Mouse (Mus musculus): ENCODE results near the gene Ikbke.

The Ikbke gene

DNA sequence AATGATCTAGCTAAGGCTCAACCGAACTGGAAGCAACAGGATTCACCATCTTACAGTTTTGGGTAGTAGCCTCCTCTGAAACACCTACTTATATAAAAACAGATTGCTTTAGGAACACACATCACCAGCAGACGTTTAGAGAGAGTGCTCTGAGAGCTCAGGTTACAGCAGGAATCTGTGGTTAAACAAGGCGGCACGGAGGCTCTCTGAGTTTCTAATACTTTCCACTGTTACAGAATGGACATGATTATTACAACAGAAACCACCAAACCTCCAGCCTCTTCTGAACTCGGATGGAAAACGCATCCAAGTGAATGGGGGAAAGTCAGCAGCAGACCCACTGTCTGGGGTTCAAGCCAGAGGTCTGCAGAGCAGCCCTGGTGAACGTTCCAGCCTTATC lies 43.3 kb downstream of the Ikbke start:
- no peak for DNase-seq

GRCm38 (mm10) chr1:131233527-131233926 lies 45.9 kb downstream of the Ikbke start:
- DNase-seq: no peak

DNA sequence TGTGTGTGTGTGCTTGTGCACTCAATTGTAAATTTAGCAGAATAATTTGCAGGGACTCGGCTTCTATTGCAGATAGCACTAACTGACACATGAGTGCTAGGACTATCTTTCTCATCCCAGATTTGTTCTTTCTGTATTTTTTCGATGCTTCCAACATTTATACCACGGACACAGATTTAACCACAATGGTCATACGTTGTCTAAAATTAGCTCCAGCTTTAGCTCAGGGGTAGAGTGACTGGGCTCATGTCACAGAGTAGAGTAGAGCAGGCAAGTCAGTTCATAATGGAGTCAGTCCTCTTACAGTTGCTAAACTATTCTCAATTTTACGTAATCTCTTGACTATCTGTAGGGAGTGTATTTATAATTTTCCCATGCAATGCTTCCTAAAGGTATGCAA lies 50.7 kb downstream of the Ikbke start:
- no peak for DNase-seq

DNA sequence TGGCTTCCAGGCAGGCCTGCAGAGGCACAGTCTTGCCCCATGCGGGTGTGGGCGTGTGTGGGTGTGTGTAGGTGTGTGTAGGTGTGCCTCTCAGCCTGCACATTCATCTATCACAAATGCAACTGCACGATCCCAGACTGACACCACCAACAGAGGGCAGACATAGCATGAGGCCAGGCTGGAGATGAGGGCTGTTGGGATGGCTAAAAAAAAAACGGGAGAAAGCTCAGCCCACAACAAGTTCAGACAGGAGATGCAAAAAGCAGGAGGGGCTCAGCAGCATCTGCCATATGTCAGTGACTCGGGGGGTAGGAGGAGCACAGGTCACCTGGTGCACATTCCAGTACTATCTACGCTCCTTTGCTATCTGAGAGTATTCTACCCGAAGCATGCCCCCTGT lies 51.2 kb downstream of the Ikbke start:
- no peak for DNase-seq

- peak; percentile 58 for DNase-seq
These were observed 54.4 kb downstream of the Ikbke start for GRCm38 (mm10) chr1:131224848-131225471.

DNA sequence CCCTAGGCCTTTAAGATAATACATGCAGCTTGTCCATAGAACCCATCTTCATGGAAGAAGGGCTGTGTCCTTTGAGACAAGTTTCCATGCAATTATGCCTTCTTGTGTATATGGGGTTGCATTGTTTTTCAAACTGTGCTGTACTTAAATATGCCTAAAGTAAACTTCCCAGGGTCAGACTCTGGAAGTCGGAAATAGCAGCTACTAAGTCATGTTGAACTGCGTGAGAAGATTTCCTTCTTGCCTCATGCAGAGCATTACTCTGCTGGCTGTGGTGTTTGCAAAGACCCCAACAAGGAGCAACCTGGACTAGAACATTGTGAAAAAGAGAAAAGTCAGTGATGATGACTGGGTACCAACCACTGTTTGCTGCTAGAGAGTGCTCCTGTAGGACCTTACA lies 56.1 kb downstream of the Ikbke start:
- DNase-seq: no peak

DNA sequence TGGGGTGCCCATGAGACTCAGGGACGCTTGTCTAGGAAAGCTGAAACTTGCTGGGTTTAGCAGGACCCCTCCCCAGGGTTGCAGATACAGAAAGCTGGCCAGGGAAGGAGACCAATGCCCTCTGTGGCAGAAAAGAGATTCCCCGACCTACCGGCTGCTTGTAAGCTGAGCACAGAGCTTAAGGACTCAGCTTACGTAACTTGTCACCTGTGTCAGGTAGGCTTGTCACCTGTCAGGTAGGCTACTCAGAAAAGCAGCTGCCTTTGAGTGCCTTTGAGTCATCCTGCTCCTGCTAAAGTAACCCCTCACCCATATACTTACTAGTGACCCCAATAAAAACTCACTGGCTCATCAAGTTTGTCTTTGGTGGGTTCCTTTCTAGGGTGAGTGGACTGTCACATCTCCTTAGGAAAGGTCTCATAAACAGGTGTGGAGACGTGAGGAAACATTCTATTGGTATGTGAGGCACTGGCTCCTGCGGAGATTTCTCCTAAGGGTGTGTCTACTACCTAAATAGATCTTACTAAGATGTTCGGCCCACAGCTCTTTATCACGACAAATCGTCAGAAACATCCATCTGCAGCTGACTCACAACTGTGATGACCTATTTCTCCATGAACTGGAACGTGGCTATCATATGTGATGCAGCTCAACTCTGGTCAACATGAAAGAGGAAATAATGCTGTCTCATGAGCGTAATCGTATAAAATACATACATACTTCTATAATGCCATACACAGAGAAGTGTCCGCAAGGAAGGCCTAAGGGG lies 57.4 kb downstream of the Ikbke start:
- no peak for DNase-seq

- DNase-seq: no peak
These were observed 60.5 kb downstream of the Ikbke start for GRCm38 (mm10) chr1:131218933-131219332.

- DNase-seq: no peak
These were observed 66.0 kb downstream of the Ikbke start for GRCm38 (mm10) chr1:131213361-131213760.

DNA sequence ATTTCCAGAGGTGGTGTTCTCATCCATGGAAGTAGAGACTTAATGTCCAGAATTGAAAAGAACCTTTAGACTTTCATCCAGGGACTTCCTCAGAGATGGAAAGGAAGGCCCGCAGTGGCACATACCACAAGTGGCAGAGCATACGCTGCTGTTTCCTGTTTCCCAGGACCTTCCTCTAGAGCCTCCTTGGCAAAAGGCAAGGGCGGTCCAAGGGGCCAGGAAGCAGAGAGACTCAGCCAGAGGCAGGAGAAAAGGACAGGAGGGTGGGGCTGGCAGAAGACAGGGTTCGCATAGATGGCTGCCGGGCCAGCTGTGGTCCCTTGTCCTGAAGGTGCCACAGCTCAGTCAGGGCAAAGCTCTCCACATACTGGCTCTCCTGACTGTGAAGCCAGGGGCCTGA lies 66.5 kb downstream of the Ikbke start:
- no peak for DNase-seq

GRCm38 (mm10) chr1:131211655-131212054 lies 67.8 kb downstream of the Ikbke start:
- no peak for DNase-seq

GRCm38 (mm10) chr1:131209971-131210426 lies 69.4 kb downstream of the Ikbke start:
- DNase-seq: no peak

GRCm38 (mm10) chr1:131208800-131209199 lies 70.6 kb downstream of the Ikbke start:
- no peak for DNase-seq

DNA sequence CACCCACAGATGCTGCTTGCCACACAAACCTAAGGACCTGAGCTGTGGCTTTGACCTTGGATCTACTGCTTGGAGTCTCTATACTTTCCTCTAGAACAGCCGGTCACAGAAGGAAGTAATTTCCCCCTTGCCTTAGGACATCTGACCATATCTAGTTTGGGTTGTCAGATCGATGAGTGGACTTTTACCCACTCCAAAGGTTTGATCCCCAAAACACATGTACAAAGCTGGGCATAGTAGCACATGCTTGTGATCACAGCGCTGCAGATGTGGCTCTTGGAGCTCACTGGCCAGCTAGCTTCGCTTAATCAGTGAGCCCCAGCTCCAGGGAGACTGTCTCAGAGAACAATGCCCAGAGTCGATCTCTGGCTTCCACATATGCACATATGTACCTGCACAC lies 71.3 kb downstream of the Ikbke start:
- no peak for DNase-seq

- peak; percentile 89 for DNase-seq
These were observed 71.9 kb downstream of the Ikbke start for GRCm38 (mm10) chr1:131207531-131207930.

GRCm38 (mm10) chr1:131206342-131206741 lies 73.1 kb downstream of the Ikbke start:
- DNase-seq: no peak

- no peak for DNase-seq
These were observed 74.9 kb downstream of the Ikbke start for GRCm38 (mm10) chr1:131204461-131204860.
